Mouse (Mus musculus): Measurements from ENCODE around the gene Cacng4.

DNA sequence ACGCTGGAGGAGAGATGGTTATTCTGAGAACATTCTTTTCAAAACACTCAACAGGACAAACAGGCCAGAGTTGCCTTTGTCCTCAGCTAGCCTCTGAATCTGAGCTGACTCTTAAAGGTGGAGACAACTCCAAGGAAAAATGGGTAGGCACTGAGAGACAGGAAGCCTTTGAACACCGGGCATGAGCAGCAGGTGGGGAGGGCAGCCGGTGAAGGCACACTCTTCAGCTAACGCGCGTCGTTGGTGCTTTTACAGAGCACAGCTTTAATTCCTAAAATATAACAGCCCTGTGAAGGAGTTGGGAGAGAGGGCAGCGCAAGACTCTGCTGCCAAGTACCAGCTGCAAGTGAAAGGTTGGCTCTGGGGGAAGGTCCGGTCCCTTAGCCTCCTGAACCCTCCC is 5.0 kb upstream of the Cacng4 start:
- TF ChIP-seq USF1 (IDR thresholded peaks at IDR 0.05; ENCODE audit: low read depth) (no peak), MAX (IDR thresholded peaks at IDR 0.05; ENCODE audit: low read depth) (no peak), POLR2A (IDR thresholded peaks at IDR 0.05; ENCODE audit: insufficient read length, low read depth) (no peak), SRF (IDR thresholded peaks at IDR 0.05; ENCODE audit: control insufficient read depth, insufficient read length, low read depth) (no peak), E2F4 (IDR thresholded peaks at IDR 0.05; ENCODE audit: insufficient read depth) (no peak), POLR2AphosphoS2 (IDR thresholded peaks at IDR 0.05; ENCODE audit: insufficient read length, low read depth) (no peak)

Measured in myocyte (in vitro differentiated cells).